Mouse (Mus musculus) kidney, postnatal 25 days (tissue): ENCODE results near the gene Leng1.

Source experiments
- DNase-seq, 2 experiments: peaks; one replicate each; pipeline ENCODE4 v3.0.0; 2021; ENCODE audit warnings: mixed read lengths in 2 of 2

Leng1 gene

GRCm38 (mm10) chr7:3691919-3692318 is 26.3 kb upstream of the Leng1 start:
- DNase-seq = no peak

GRCm38 (mm10) chr7:3685400-3686187 is 20.0 kb upstream of the Leng1 start:
- DNase-seq = no peak

DNA sequence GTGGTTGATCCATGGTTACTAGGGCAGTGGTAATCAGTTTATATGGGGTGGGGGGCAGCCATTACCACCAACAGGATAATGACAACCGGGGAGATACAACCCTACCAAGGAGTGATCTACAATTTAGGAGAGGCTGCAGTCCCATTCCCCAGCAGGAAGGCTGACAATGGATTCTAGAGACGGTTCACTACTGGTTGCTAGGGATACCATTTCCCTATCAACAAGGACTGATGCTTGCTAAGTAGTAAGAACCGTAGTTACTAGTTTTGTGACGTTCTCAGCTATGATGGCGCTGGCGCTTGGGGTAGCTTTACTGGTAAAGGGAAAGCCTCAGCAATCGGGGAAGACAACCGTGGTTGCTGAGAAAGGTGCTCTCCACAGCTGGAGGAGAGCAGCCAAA is 19.1 kb upstream of the Leng1 start:
- DNase-seq = no peak

DNA sequence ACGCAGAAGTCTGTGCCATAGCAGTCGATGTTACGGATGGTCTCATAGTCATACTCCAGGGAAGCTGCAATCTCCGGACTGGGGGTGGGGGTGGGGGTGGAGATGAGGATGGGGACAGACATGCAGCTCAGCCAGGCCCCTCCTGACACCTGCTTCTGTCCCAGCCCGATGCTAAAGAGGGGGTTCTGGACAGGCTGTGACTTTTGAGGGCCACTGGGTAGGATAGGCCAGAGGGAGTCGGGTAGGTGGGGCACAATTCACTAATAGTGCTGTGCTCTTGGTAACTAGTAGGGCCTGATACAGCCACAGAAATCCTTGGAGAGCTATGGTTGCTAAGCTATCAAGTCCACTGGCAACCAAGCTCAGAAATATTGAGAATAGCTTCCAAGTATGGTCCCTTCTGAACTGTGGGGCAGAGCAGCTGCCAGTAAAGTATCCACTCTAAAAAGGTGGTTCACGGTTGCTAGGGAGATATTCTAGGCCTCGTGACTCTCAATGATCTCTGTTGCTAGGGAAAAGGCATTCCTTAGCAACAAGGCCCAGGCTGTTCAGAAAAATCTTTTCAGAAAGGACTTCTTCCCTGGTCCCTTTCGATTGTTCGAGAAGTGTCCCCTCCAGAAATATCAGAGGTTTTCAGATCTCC is 18.4 kb upstream of the Leng1 start:
- no peak for DNase-seq

GRCm38 (mm10) chr7:3677342-3677741 is 11.7 kb upstream of the Leng1 start, which contains the start of gene Tmc4:
Gene Tmc4 (minus strand): TSS chr7:3677553.
- DNase-seq = peak; percentile 58 to 86

DNA sequence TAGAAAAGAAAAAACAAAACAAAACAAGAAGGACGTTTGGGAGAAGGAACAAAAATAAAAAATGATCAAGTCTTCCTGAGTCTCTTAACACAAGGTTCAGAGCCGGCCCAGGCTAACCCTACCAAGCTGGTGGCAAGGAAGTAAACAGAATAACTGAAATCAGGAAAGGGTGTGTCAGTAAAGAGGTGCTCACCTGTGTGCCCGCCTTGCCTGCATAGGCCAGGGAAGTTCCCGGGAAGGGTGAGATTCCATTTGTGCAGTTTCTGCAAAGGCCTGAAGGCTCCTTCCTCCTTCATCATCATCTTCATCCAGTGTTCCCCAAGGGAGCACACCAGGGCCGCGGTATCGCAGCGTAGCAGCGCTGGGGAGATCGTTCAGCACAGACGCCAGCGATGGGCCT is 10.7 kb upstream of the Leng1 start:
- DNase-seq = no peak

GRCm38 (mm10) chr7:3675228-3675548 is 9.5 kb upstream of the Leng1 start:
- DNase-seq = no peak

GRCm38 (mm10) chr7:3674507-3675227 is 9.0 kb upstream of the Leng1 start:
- DNase-seq = peak; percentile 86 to 93

- DNase-seq = no peak
Measured at GRCm38 (mm10) chr7:3666921-3667391, 1.3 kb upstream of the Leng1 start.

DNA sequence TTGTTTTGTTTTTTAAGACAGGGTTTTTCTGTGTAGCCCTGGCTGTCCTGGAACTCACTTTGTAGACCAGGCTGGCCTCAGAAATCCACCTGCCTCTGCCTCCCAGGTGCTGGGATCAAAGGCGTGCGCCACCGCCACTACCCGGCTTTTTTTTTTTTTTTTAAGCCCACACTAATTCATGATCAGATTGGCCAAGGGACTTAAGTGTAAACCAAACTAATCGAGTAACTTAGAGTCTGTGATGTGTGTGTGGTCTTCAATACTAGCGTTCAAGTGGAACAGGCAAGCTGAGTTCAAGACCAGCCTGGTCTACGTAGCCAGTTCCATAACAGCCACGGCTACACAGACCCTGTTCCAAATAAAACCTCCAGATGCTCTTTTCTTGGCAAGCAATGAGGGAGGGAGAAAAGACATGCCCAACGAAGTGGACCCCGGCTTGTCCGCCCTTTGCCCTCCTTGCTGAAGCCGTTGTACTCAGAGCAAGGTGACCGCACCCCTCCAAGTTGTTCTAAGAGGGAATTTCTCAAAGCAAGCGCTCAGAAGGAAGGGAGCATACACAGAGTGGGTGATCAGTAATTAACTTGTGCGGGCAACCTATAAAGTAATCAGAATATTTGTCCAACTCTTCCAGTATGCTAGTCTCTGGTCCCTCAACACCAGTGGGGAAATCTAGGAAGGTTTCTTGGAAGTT is 971 bp downstream of the Leng1 start:
- DNase-seq = peak; percentile 57 to 83

GRCm38 (mm10) chr7:3658578-3658977 is 7.1 kb downstream of the Leng1 start:
- no peak for DNase-seq

DNA sequence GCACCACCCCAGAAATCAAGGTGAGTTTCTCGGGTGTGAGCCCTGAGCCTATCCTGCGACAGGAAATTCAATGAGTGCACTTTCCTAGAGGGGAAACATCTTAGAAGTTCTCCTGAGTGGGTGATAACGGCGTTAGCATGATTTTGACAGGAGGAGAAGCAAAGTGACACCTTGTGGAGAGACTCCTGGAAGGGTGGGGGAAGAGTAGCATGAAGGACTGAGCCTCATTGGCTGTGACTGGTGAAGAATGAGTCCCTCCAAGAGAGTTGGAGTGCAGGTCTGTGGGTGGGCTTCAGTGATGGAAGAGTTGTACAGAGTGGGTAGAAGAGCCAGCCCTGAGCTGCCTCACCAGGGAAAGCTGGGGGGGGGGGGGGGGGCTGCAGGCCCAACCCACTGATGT is 8.7 kb downstream of the Leng1 start:
- no peak for DNase-seq

DNA sequence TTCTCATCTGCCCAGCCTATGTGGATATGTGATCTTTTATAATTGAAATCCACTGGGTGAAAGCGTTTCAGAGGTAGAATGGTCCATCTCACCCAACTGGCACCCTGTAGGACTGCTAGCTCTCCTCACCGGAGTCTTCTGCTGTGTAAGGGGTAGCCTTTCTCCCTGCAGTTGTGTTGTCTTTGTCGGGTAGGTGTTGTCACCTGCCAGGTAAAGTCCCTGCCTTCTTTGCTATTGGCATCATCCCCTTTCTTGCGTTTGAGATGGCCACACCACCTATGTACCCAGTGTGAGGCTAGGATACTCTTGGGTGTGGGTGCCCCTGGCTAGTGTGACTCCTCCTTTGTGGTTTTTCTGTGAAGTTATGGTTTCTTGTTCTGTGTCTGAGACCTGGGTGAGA is 19.0 kb downstream of the Leng1 start:
- no peak for DNase-seq

GRCm38 (mm10) chr7:3646188-3646587 is 19.5 kb downstream of the Leng1 start:
- DNase-seq = no peak

DNA sequence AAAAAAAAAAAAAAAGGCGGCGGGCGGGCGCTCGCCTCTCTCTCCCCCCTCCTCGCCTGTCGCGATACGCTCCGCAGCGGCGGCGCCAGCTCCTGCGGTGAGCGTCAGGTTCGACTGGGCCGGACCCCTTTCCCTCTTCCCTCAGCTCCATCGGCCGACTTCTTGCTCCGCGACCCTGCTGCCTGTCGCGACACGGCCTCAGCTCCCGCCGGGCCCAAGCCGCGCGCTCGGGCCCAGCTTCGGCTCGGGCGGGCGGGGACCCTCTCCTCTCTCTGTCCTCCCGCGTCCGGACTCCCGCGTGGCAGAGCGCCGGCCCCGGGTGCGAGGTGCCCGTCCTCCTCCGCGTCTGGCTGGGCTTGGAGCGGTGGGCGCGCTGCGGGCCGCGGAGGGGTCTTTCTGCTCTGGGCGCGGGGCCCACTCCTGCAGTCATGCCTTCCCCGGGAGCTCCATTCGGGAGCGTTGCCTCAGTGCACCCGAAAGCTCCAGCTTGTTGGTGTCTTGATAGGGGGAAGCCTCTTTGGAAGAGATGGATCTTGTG is 20.1 kb downstream of the Leng1 start:
- DNase-seq = no peak

GRCm38 (mm10) chr7:3644672-3645487 is 20.8 kb downstream of the Leng1 start, which contains the start of gene Cnot3:
Gene Cnot3 (plus strand): TSS chr7:3645268.
- peak; percentile 98 to 100 for DNase-seq

- peak; percentile 94 to 96 for DNase-seq
Measured at GRCm38 (mm10) chr7:3644348-3644671, 21.3 kb downstream of the Leng1 start.

DNA sequence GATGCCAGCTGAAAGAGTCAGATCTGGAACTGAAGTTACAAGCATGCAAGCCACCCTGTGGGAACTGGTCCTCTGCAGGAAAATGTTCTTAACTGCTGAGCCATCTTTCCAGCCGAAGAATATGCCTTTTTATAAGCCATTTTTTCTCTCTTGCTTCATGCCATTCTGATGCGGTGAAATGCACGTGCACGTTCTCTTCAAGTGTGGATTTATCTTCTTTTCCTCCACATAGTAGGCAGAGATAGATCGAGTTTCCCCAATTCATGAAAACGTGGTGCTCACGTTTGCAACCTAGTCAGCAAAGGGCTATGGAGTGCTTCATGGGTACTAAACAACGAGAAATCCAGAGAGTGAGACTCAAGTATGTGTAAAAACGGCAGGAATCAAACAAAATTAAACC is 21.8 kb downstream of the Leng1 start:
- no peak for DNase-seq

- no peak for DNase-seq
Measured at GRCm38 (mm10) chr7:3643412-3643811, 22.2 kb downstream of the Leng1 start.

GRCm38 (mm10) chr7:3630478-3630815 is 35.2 kb downstream of the Leng1 start:
- DNase-seq = no peak

- DNase-seq = peak; percentile 92 to 95
Measured at GRCm38 (mm10) chr7:3629543-3630477, 35.8 kb downstream of the Leng1 start, which contains the start of the genes Tfpt and Prpf31. Gene Tfpt (minus strand): TSS chr7:3629929. Gene Prpf31 (plus strand): TSS chr7:3629985.
